Comparison of ENCODE assay signal across 8 mouse cellular contexts in the genomic region with DNA sequence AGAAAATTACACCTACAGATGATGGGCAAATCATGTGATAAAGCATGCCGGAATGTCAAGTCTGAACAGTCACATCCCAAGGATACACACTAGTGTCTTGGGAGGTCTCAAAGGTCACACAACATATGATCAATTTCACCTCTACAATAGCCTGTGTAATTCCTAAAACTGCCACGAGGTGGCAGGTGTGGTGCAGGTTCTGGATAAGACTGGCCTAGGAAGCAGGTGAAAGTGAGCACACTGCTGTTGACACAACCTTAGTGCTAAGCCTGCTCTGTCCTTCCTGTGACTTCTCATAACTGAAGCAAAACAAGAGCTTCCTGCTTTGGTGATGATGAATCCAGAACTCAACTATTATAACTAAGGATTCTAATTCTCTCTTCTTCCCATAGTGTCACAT.
DNase-seq lines count a peak whose midpoint lies in the region; ATAC-seq and TF ChIP-seq lines count a peak whose summit lies in the region.

No protein-coding gene starts in this region.

- H3K79me3 ChIP-seq in C2C12 (ENCODE audit: low read depth), result no peaks in the 10 kb centered on the region

- H3K4me1 ChIP-seq in kidney, embryonic 15.5 days, result peaks cover 6% of the 10 kb centered on the region
- no peaks in the 10 kb centered on the region for H3K4me1 ChIP-seq in stomach, embryonic 14.5 days (ENCODE audit: control insufficient read depth, insufficient read depth, low read length)

- WGBS in kidney, embryonic 15.5 days, result 34% methylated on average over 2 of the region's 2 CpGs
- 29% methylated on average over 2 of the region's 2 CpGs for WGBS in stomach, embryonic 14.5 days

- H3K4me3 ChIP-seq in C2C12 (ENCODE audit: insufficient read depth, poor library complexity, severe bottlenecking), result no peak overlapping the region
- H3K4me3 ChIP-seq in kidney, embryonic 15.5 days (replicated peaks), result no peak overlapping the region
- H3K4me3 ChIP-seq in stomach, embryonic 14.5 days (ENCODE audit: low read depth, low read length), result no peak overlapping the region

- no peaks in the 10 kb centered on the region for H3K27me3 ChIP-seq in C2C12 (ENCODE audit: control insufficient read depth, insufficient read depth, insufficient read length)
- no peaks in the 10 kb centered on the region for H3K27me3 ChIP-seq in kidney, embryonic 15.5 days
- no peaks in the 10 kb centered on the region for H3K27me3 ChIP-seq in stomach, embryonic 14.5 days (ENCODE audit: control insufficient read depth, insufficient read depth, low read length)

- no peaks in the 10 kb centered on the region for H3K9me3 ChIP-seq in kidney, embryonic 15.5 days (replicated peaks)
- no peaks in the 10 kb centered on the region for H3K9me3 ChIP-seq in stomach, embryonic 14.5 days (ENCODE audit: control insufficient read depth, low read depth, low read length)

- H3ac ChIP-seq in C2C12 (ENCODE audit: control insufficient read depth, insufficient read length, low read depth), result no peak overlapping the region

- H3K79me2 ChIP-seq in C2C12 (ENCODE audit: control insufficient read depth, insufficient read depth), result no peaks in the 10 kb centered on the region

- no peak overlapping the region for H3K9ac ChIP-seq in kidney, embryonic 15.5 days
- no peak overlapping the region for H3K9ac ChIP-seq in stomach, embryonic 14.5 days (replicated peaks; ENCODE audit: low read depth, low read length)

- no peaks in the 10 kb centered on the region for H3K36me3 ChIP-seq in C2C12 (ENCODE audit: control insufficient read depth, insufficient read depth)
- no peaks in the 10 kb centered on the region for H3K36me3 ChIP-seq in kidney, embryonic 15.5 days
- no peaks in the 10 kb centered on the region for H3K36me3 ChIP-seq in stomach, embryonic 14.5 days (ENCODE audit: control insufficient read depth, insufficient read depth, low read length)

- DNase-seq in cerebellum, postnatal 4 days (ENCODE audit: low spot score in 2 of 2), result peak; percentile 46 to 73
- DNase-seq in gastrocnemius, postnatal 10 days, result peak; percentile 66
- peak; percentile 83 for DNase-seq in liver
- DNase-seq in naive thymus-derived CD4-positive, alpha-beta T cell, adult 2 months (ENCODE audit: low read depth), result peak; percentile 91

- ATAC-seq in activated CD4-positive, CD25-positive, alpha-beta regulatory T cell, adult 4 months, result peak; percentile 95
- ATAC-seq in kidney, embryonic 15.5 days (replicated peaks; ENCODE audit: low FRiP score), result peak; percentile 75
- ATAC-seq in stomach, embryonic 14.5 days (ENCODE audit: insufficient number of reproducible peaks, insufficient read depth, low FRiP score, low read depth), result peak; percentile 74; the same call in 1 of the 2 replicates

- H3K4me2 ChIP-seq in kidney, embryonic 15.5 days, result no peak overlapping the region
- H3K4me2 ChIP-seq in stomach, embryonic 14.5 days (replicated peaks; ENCODE audit: low read depth, low read length), result no peak overlapping the region

- peak; percentile 50 for TF ChIP-seq CTCF in C2C12 (IDR thresholded peaks at IDR 0.05; ENCODE audit: control insufficient read depth, insufficient read depth, insufficient read length)

- H3K27ac ChIP-seq in kidney, embryonic 15.5 days, result no peak overlapping the region
- no peak overlapping the region for H3K27ac ChIP-seq in stomach, embryonic 14.5 days (ENCODE audit: low read length)

TF ChIP-seq in C2C12, 6 proteins besides CTCF, POLR2A, EP300 and RAD21:
- TF ChIP-seq FOSL1 (IDR thresholded peaks at IDR 0.05; ENCODE audit: insufficient read depth, low read length, poor library complexity, severe bottlenecking), result no peak
- no peak for TF ChIP-seq MYOG (IDR thresholded peaks at IDR 0.05; ENCODE audit: control insufficient read depth, extremely low read depth, insufficient read length)
- TF ChIP-seq USF1 (IDR thresholded peaks at IDR 0.05; ENCODE audit: low read depth), result no peak
